Mouse (Mus musculus) intestine, embryonic 16.5 days (tissue): ENCODE measurements around the gene Nup205. TPM values are rescaled to one million over a fixed set of nuclear protein-coding genes. Genes with fewer than 3 reads are reported as not detected.

Experiments used
- ATAC-seq: fragments of 200-750 bp; cut with Nextera tagmentation; 2 replicates; pipeline ENCODE4 v1.8.0; 2017; ENCODE audit warnings: moderate TSS enrichment, moderate library complexity
- H3K27ac ChIP-seq: fragments of 300-500 bp; sonication (generic); 2 replicates; pipeline ENCODE4 v1.5.1; 2014; ENCODE audit warnings: mild to moderate bottlenecking, low read length
- H3K27me3 ChIP-seq: fragments of 300-500 bp; sonication (generic); replicated peaks from 2 replicates; pipeline ENCODE4 v1.6.1; 2014; ENCODE audit warnings: low read length, control low read depth, mixed read lengths; ENCODE audit not compliant: control insufficient read depth, insufficient read depth
- H3K36me3 ChIP-seq: fragments of 300-500 bp; sonication (generic); 2 replicates; pipeline ENCODE4 v1.6.1; 2014; ENCODE audit warnings: low read length, control low read depth; ENCODE audit not compliant: control insufficient read depth, insufficient read depth
- H3K4me1 ChIP-seq: fragments of 300-500 bp; sonication (generic); 2 replicates; pipeline ENCODE4 v1.6.1; 2014; ENCODE audit warnings: low read length, control low read depth, mixed read lengths; ENCODE audit not compliant: control insufficient read depth, insufficient read depth
- H3K4me2 ChIP-seq: fragments of 300-500 bp; sonication (generic); 2 replicates; pipeline ENCODE4 v1.6.1; 2014; ENCODE audit warnings: low read depth, low read length, control low read depth
- H3K4me3 ChIP-seq: fragments of 300-500 bp; sonication (generic); 2 replicates; pipeline ENCODE4 v1.5.1; 2014; ENCODE audit warnings: mild to moderate bottlenecking, low read length
- H3K9ac ChIP-seq: fragments of 300-500 bp; sonication (generic); 2 replicates; pipeline ENCODE4 v1.6.1; 2014; ENCODE audit warnings: low read depth, low read length
- H3K9me3 ChIP-seq: fragments of 300-500 bp; sonication (generic); 2 replicates; pipeline ENCODE4 v1.6.1; 2016; ENCODE audit warnings: low read length, control low read depth; ENCODE audit not compliant: control insufficient read depth
- WGBS: fragments of 180-500 bp; shearing (Covaris S2); extraction: QIAGEN DNeasy Blood & Tissue Kit; methylation state at CpG from one replicate; pipeline ENCODE4 v1.1.7; 2014; 5-methylcytosine and 5-hydroxymethylcytosine counted together
- polyA plus RNA-seq: library from polyadenylated mRNA; unstranded; fragments of >200 nt; fragmentation: Nextera tagmentation; extraction: Ambion mirVana; gene quantifications from 2 replicates; pipeline ENCODE4 v1.2.1, GENCODE M21; 2015

Gene Nup205
- polyA plus RNA-seq, 1 experiment from 2014 or later, result 23.8 TPM

- peaks cover 36% of the 10 kb centered on the region for H3K36me3 ChIP-seq
- no peaks in the 10 kb centered on the region for H3K4me1 ChIP-seq
- no peak overlapping the region for H3K9ac ChIP-seq
- 84% methylated on average over 9 of the region's 9 CpGs for WGBS
- H3K4me2 ChIP-seq, result no peak overlapping the region
- no peak for ATAC-seq
- no peaks in the 10 kb centered on the region for H3K27me3 ChIP-seq
- H3K4me3 ChIP-seq, result no peak overlapping the region
- no peaks in the 10 kb centered on the region for H3K9me3 ChIP-seq
- no peak overlapping the region for H3K27ac ChIP-seq
Observed at GRCm38 (mm10) chr6:35236108-35236785, 59.0 kb downstream of the Nup205 start.

DNA sequence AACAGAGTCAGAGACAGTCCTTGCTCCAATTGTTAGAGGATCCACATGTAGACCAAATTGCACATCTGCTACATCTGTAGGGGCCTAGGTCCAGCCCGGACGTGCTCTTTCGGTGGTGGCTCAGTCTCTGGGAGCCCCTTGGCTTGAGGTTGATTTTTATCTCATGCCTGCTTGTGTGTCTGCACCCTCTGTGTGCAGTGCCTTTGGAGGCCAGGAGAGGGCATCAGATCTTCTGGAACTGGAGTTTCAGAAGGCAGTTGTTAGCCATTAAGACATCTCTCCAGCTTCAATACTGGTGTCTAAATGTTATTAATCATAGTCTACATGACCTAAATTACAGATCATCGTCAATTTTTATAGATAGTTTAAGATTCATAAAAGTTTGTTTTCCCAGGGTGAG is 66.0 kb downstream of the Nup205 start:
- ATAC-seq, result no peak
- Histone ChIP-seq H3K27ac (no peak overlapping the region), H3K36me3 (peaks cover 41% of the 10 kb centered on the region), H3K4me3 (no peak overlapping the region), H3K9me3 (no peaks in the 10 kb centered on the region), H3K27me3 (no peaks in the 10 kb centered on the region), H3K4me2 (no peak overlapping the region), H3K9ac (no peak overlapping the region), H3K4me1 (no peaks in the 10 kb centered on the region)
- WGBS, result 97% methylated on average over 4 of the region's 4 CpGs

DNA sequence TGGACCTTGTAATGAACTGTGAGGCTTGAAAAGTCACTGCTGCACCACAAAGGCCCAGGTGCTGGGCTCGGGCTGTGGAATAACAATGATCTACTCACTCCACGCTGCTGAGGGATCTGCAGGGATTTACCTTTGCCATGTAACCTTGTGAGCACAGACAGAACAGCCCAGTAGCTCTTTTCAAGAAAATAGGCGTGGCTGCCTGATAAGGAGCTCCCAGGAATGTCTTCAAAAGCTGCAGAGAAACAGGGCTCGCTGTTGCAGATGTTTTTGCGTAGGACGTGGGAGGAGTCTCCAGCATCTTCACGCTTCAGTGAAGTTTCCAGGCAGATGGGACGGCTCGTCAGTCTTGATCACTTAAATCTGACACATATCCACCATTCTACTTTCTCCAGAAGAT is 66.8 kb downstream of the Nup205 start:
- H3K27ac ChIP-seq, result no peak overlapping the region
- ATAC-seq, result no peak
- H3K27me3 ChIP-seq, result no peaks in the 10 kb centered on the region
- H3K36me3 ChIP-seq, result peaks cover 40% of the 10 kb centered on the region
- no peak overlapping the region for H3K4me3 ChIP-seq
- 80% methylated on average over 9 of the region's 9 CpGs for WGBS
- no peak overlapping the region for H3K9ac ChIP-seq
- H3K4me1 ChIP-seq, result no peaks in the 10 kb centered on the region
- H3K4me2 ChIP-seq, result no peak overlapping the region
- H3K9me3 ChIP-seq, result no peaks in the 10 kb centered on the region

DNA sequence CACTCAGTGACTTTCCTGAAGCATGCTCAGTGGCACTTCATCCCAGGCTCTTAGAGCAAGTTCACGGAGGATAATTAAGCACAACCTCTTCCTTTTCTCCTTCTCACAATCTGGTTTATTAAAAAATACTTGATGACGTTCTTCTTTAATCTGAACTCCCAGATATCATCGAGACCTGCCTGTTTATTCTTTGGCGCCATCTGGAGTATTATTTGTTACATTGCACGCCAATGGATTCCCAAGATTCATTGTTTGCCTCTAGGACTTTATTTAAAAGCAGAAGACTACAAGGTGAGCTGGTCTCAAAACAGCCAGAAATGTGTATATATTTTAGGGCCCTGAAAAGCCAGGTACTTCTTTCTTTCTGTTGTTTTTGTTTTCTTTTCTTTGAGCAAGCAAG is 67.9 kb downstream of the Nup205 start:
- H3K4me2 ChIP-seq, result no peak overlapping the region
- peaks cover 39% of the 10 kb centered on the region for H3K36me3 ChIP-seq
- 54% methylated on average over 5 of the region's 5 CpGs for WGBS
- no peaks in the 10 kb centered on the region for H3K9me3 ChIP-seq
- ATAC-seq, result no peak
- H3K4me3 ChIP-seq, result no peak overlapping the region
- H3K27ac ChIP-seq, result no peak overlapping the region
- no peaks in the 10 kb centered on the region for H3K27me3 ChIP-seq
- no peaks in the 10 kb centered on the region for H3K4me1 ChIP-seq
- no peak overlapping the region for H3K9ac ChIP-seq

DNA sequence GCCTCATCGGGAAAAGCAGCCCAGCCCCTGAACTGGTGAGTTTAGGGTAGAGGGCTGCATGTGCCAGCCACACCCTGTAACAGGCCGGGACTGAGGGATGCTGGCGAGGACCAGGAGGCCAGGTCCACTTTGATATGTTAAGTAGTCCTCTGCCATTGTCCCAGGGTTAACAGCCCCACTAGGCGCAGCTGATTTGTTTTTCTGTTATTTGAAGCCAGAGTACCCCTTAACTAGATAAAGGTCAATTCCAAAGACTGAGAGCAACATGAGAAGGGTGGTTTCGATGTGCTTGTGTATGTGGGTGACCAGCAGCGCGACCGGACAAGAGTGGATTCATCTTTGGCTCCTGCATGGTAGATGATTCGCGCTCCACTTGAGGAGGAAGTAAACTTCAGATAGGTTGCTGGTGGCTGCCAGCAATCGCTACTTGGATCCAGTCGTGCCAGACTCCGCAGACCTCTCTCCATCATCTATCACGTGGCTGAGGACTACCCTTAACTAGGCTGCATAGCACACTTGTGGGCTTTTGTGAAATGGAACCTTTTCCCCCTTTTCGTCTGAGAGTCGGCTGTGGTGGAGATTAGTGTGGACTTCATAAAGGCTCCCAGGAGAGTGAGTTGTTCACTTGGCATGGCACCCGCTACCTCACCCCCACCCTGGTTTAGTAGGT is 74.7 kb downstream of the Nup205 start:
- WGBS, result 70% methylated on average over 17 of the region's 17 CpGs
- H3K4me3 ChIP-seq, result peak overlapping the region; percentile 87

DNA sequence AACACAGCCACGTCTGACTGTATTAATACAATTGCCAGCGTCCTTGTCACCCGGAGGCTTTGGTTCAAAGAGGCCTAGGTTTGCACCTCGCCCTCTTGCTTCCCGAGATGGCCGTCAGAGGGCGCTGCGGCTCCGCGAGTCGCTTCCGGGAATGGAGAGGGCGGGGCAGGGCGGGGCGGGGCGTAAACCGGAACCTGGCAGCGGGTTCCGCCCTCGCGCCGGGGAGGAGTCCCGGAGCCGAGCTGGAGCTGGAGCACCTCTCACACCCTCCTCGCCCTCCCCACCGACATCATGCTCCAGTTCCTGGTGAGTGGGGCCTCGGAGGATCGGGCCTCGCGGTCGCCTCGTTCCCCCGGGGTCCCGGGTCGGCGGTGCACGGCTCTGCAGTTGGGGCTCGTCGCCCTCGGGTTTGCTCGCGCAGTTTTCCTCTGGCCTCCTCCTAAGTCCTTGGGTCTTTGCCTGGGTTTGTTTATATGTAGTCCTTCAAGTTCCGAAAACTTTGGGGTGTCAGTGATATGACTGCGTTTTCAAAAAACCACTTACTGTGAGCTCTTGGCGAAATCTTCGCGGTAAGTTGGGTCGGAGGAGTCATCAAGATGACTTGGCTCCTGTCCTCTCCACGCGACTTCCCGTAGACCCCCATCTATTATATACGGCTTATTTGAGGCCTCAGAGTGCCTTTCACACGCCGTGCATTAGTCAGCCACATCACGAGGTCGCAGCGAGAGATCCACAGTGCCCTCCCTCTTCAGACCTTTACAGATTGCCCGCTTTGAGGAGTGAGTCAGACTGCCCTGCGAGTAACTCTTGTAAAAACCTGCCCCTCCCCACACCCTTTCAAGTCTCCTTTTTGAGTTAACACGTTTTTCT is 75.5 kb downstream of the Nup205 start:
- H3K27ac ChIP-seq, result peak overlapping the region; percentile 91
- peak overlapping the region; percentile 87 for H3K4me3 ChIP-seq
- H3K36me3 ChIP-seq, result no peaks in the 10 kb centered on the region
- ATAC-seq, result peak; percentile 93
- H3K4me2 ChIP-seq, result peak overlapping the region; percentile 53
- H3K27me3 ChIP-seq, result no peaks in the 10 kb centered on the region
- whole genome bisulfite sequencing, result under 1% methylated on average over 60 of the region's 60 CpGs
- H3K9ac ChIP-seq, result peak overlapping the region; percentile 89
- H3K4me1 ChIP-seq, result peaks cover 26% of the 10 kb centered on the region
- H3K9me3 ChIP-seq, result no peaks in the 10 kb centered on the region

More for the DNA sequence above, 74.7 kb downstream of the Nup205 start:
- Histone ChIP-seq H3K27me3 (no peaks in the 10 kb centered on the region), H3K9me3 (no peaks in the 10 kb centered on the region), H3K4me1 (peaks cover 26% of the 10 kb centered on the region), H3K9ac (peak overlapping the region; percentile 89), H3K36me3 (no peaks in the 10 kb centered on the region), H3K27ac (no peak overlapping the region), H3K4me2 (peak overlapping the region; percentile 53)
- no peak; the same call in 1 of the 2 replicates for ATAC-seq

- Histone ChIP-seq H3K27ac (no peak overlapping the region), H3K9me3 (no peaks in the 10 kb centered on the region)
Observed at GRCm38 (mm10) chr6:35253474-35253873, 76.3 kb downstream of the Nup205 start.

GRCm38 (mm10) chr6:35254136-35254904 is 77.1 kb downstream of the Nup205 start:
- WGBS, result 37% methylated on average over 9 of the region's 9 CpGs
- H3K9ac ChIP-seq, result peak overlapping the region; percentile 89

More at GRCm38 (mm10) chr6:35253474-35253873, 76.3 kb downstream of the Nup205 start:
- WGBS, result 42% methylated on average over 5 of the region's 5 CpGs
- Histone ChIP-seq H3K9ac (peak overlapping the region; percentile 89), H3K4me2 (peak overlapping the region; percentile 53), H3K36me3 (no peaks in the 10 kb centered on the region), H3K27me3 (no peaks in the 10 kb centered on the region), H3K4me3 (peak overlapping the region; percentile 87), H3K4me1 (peaks cover 26% of the 10 kb centered on the region)
- ATAC-seq, result no peak

More at GRCm38 (mm10) chr6:35254136-35254904, 77.1 kb downstream of the Nup205 start:
- Histone ChIP-seq H3K4me1 (peaks cover 28% of the 10 kb centered on the region), H3K9me3 (no peaks in the 10 kb centered on the region), H3K27ac (no peak overlapping the region), H3K4me2 (peak overlapping the region; percentile 53), H3K36me3 (no peaks in the 10 kb centered on the region), H3K27me3 (no peaks in the 10 kb centered on the region), H3K4me3 (peak overlapping the region; percentile 87)
- ATAC-seq, result peak; percentile 39
